Mouse (Mus musculus) thymus, adult 18-20 months (tissue): ENCODE measurements at regions not wholly inside any gene's neighbourhood (a gene's known extent, or its start where the extent isn't known, plus 50 kb on each side); places are given as distances from the start of the nearest gene placed in this dataset.

Source experiments
- DNase-seq, 2 experiments: peaks; one replicate each; pipeline ENCODE4 v3.0.0; 2022; ENCODE audit warnings: mixed read lengths in 2 of 2

- no peak for DNase-seq
These were observed 326.8 kb downstream of the 1700129C05Rik start for GRCm38 (mm10) chr14:58815616-58816539.

GRCm38 (mm10) chr14:58812585-58812984 is 330.1 kb downstream of the 1700129C05Rik start:
- no peak for DNase-seq

GRCm38 (mm10) chr14:58801402-58801861 is 341.3 kb downstream of the 1700129C05Rik start:
- DNase-seq, result no peak

- no peak for DNase-seq
These were observed 354.3 kb downstream of the 1700129C05Rik start for GRCm38 (mm10) chr14:58788190-58788945.

GRCm38 (mm10) chr14:58787618-58788017 is 355.1 kb downstream of the 1700129C05Rik start:
- DNase-seq, result no peak

- no peak for DNase-seq
These were observed 355.8 kb downstream of the 1700129C05Rik start for GRCm38 (mm10) chr14:58786791-58787491.

- DNase-seq, result no peak
These were observed 359.5 kb downstream of the 1700129C05Rik start for GRCm38 (mm10) chr14:58783201-58783600.

- no peak for DNase-seq
These were observed 362.4 kb downstream of the 1700129C05Rik start for GRCm38 (mm10) chr14:58780306-58780705.

- DNase-seq, result no peak
These were observed 364.0 kb downstream of the 1700129C05Rik start for GRCm38 (mm10) chr14:58778675-58779074.

GRCm38 (mm10) chr14:58761291-58761690 is 381.4 kb downstream of the 1700129C05Rik start:
- no peak for DNase-seq

GRCm38 (mm10) chr14:58759759-58760158 is 382.9 kb downstream of the 1700129C05Rik start:
- DNase-seq, result no peak

GRCm38 (mm10) chr14:58753781-58754180 is 388.9 kb downstream of the 1700129C05Rik start:
- no peak for DNase-seq

- no peak for DNase-seq
These were observed 389.6 kb downstream of the 1700129C05Rik start for GRCm38 (mm10) chr14:58753136-58753535.

GRCm38 (mm10) chr14:58726418-58726817 is 416.3 kb downstream of the 1700129C05Rik start:
- DNase-seq, result no peak

- DNase-seq, result no peak
These were observed 427.8 kb downstream of the 1700129C05Rik start for GRCm38 (mm10) chr14:58714856-58715255.

- DNase-seq, result no peak
These were observed 432.8 kb downstream of the 1700129C05Rik start for GRCm38 (mm10) chr14:58709861-58710260.

- DNase-seq, result no peak
These were observed 433.4 kb downstream of the 1700129C05Rik start for GRCm38 (mm10) chr14:58709281-58709680.

- DNase-seq, result no peak
These were observed 440.9 kb downstream of the 1700129C05Rik start for GRCm38 (mm10) chr14:58701765-58702164.

GRCm38 (mm10) chr14:58691129-58691828 is 451.4 kb downstream of the 1700129C05Rik start:
- no peak for DNase-seq

- no peak for DNase-seq
These were observed 454.9 kb downstream of the 1700129C05Rik start for GRCm38 (mm10) chr14:58687814-58688213.

GRCm38 (mm10) chr14:58678781-58679180 is 463.9 kb downstream of the 1700129C05Rik start:
- DNase-seq, result no peak

GRCm38 (mm10) chr14:58678126-58678656 is 464.5 kb downstream of the 1700129C05Rik start:
- no peak for DNase-seq
